Mouse (Mus musculus): ENCODE data around the gene Gm21865.
"Not testable (repeated sequence)": the region's sequence is repeated elsewhere in the genome, so short reads cannot be mapped to it uniquely, and the experiment has no call there.

The Gm21865 gene

GRCm38 (mm10) chrY:40316803-40317202 lies at the start of gene Gm21865:
Gene Gm21865 (minus strand): TSS chrY:40316903.
- not testable (repeated sequence) for DNase-seq

All from lung, adult 18-20 months (tissue).